Mouse (Mus musculus) liver, embryonic 16.5 days (tissue): ENCODE measurements at regions not wholly inside any gene's neighbourhood (a gene's known extent, or its start where the extent isn't known, plus 50 kb on each side); places are given as distances from the start of the nearest gene placed in this dataset.

Experiments
- ATAC-seq: fragments of 200-750 bp; cut with Nextera tagmentation; 2 replicates; pipeline ENCODE4 v1.8.0; 2017; ENCODE audit warnings: low read depth, mild to moderate bottlenecking, moderate number of reproducible peaks, moderate library complexity
- H3K27ac ChIP-seq: fragments of 300-500 bp; sonication (generic); 2 replicates; pipeline ENCODE4 v1.5.1; 2014; ENCODE audit warnings: mild to moderate bottlenecking, low read length
- H3K27me3 ChIP-seq: fragments of 300-500 bp; sonication (generic); 2 replicates; pipeline ENCODE4 v1.6.1; 2014; ENCODE audit warnings: low read depth, low read length, mixed read lengths; ENCODE audit not compliant: control insufficient read depth, insufficient read depth
- H3K36me3 ChIP-seq: fragments of 300-500 bp; sonication (generic); 2 replicates; pipeline ENCODE4 v1.6.1; 2014; ENCODE audit warnings: mild to moderate bottlenecking; ENCODE audit not compliant: control insufficient read depth, insufficient read depth
- H3K4me1 ChIP-seq: fragments of 300-500 bp; sonication (generic); 2 replicates; pipeline ENCODE4 v1.6.1; 2014; ENCODE audit warnings: low read depth, low read length, mixed read lengths; ENCODE audit not compliant: control insufficient read depth
- H3K4me2 ChIP-seq: fragments of 300-500 bp; sonication (generic); 2 replicates; pipeline ENCODE4 v1.6.1; 2014; ENCODE audit warnings: low read depth, low read length, mixed read lengths
- H3K4me3 ChIP-seq: fragments of 300-500 bp; sonication (generic); 2 replicates; pipeline ENCODE4 v1.5.1; 2014; ENCODE audit warnings: low read depth, mild to moderate bottlenecking, low read length
- H3K9ac ChIP-seq: fragments of 300-500 bp; sonication (generic); 2 replicates; pipeline ENCODE4 v1.6.1; 2014; ENCODE audit warnings: low read depth, low read length
- H3K9me3 ChIP-seq: fragments of 300-500 bp; sonication (generic); replicated peaks from 2 replicates; pipeline ENCODE4 v1.6.1; 2016; ENCODE audit warnings: low read length; ENCODE audit not compliant: control insufficient read depth
- WGBS: fragments of 180-500 bp; shearing (Covaris S2); extraction: QIAGEN DNeasy Blood & Tissue Kit; methylation state at CpG from one replicate; pipeline ENCODE4 v1.1.7; 2014; ENCODE audit not compliant: insufficient replicate concordance; 5-methylcytosine and 5-hydroxymethylcytosine counted together

DNA sequence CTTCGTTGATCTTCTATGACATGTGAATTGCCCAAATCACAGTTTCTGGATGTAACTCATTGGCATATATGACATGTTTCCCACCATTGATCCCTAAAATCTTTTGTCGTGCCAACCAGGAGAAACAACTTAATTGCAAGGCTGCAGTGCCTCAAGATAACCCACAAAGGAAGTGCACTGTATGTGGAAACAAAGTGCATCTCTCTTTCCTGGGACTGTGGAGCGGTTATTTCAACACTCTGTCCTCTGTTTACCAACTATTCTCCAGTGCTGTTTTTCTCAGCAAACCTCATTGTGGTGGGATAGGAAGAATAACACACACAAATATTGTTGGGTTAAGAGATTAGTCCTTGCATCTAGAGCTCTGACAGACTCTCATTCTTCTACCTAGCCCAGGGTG lies 119.8 kb upstream of the Ankrd55 start:
- Histone ChIP-seq H3K9me3 (no peaks in the 10 kb centered on the region), H3K27ac (no peak overlapping the region), H3K4me3 (no peak overlapping the region), H3K9ac (no peak overlapping the region), H3K4me2 (no peak overlapping the region), H3K4me1 (no peaks in the 10 kb centered on the region), H3K27me3 (no peaks in the 10 kb centered on the region), H3K36me3 (no peaks in the 10 kb centered on the region)
- WGBS, result 36% methylated on average over 3 of the region's 3 CpGs
- no peak for ATAC-seq

DNA sequence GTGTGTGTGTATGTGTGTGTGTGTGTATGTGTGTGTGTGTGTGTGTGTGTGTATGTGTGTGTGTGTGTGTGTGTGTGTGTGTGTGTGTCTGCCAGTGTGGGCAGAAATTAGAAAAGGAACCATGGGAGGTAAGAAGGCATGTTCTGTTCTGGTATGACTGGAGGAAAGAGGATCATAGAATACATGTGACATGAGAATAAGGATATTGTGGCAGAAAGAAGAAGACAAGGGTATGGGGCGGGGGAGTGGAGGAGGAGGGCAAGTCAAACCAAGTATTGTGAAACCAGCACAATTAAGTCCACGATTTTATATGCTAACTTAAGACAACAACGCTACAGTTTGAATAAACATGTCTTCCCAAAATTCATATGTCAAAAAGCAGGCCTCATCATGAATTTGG lies 117.4 kb upstream of the Ankrd55 start:
- WGBS, result 64% methylated on average over 3 of the region's 3 CpGs
- no peak overlapping the region for H3K27ac ChIP-seq
- no peaks in the 10 kb centered on the region for H3K4me1 ChIP-seq
- no peaks in the 10 kb centered on the region for H3K27me3 ChIP-seq
- no peak for ATAC-seq
- H3K9me3 ChIP-seq, result no peaks in the 10 kb centered on the region
- H3K4me2 ChIP-seq, result no peak overlapping the region
- no peaks in the 10 kb centered on the region for H3K36me3 ChIP-seq
- H3K9ac ChIP-seq, result no peak overlapping the region
- H3K4me3 ChIP-seq, result no peak overlapping the region

DNA sequence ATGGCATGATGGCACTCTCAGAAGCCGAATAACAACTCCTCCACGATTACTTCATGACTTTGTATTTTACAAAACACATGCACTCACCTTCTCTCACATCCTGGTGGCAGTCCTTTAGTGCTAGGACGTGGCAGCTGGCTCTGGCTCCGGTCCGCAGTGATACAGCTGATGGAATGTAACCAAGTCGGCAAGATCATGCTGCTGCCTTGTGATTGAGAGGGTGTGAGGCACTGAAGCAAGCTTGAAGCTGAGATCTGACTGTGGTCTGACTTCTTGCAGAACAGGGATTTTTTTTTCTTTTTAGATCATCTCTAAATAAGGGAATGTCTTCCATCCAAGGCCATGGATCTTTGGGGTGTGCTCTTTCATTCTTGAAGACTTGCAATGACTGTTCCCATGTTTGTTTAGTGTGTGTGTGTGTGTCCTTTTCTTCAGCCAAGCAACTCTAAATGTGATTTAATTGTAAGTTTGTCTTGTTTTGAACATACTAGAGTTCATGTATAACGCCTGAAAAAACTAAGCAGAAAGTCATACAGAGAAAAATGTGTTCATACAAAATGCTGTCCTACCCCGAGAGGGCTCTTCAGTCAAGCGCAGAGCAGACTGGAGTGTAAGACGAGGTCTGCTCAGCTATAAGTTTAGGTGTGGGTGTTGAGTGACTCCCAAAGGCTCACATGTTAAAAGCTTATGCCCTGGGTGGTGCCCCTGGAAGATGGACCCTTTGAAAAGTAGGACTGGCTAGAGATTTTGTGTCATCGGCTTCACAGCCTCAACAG lies 116.1 kb upstream of the Ankrd55 start:
- Histone ChIP-seq H3K27ac (no peak overlapping the region), H3K36me3 (no peaks in the 10 kb centered on the region), H3K4me1 (no peaks in the 10 kb centered on the region), H3K27me3 (no peaks in the 10 kb centered on the region), H3K9me3 (no peaks in the 10 kb centered on the region), H3K4me3 (no peak overlapping the region), H3K9ac (no peak overlapping the region), H3K4me2 (no peak overlapping the region)
- WGBS, result 64% methylated on average over 11 of the region's 11 CpGs
- ATAC-seq, result no peak

DNA sequence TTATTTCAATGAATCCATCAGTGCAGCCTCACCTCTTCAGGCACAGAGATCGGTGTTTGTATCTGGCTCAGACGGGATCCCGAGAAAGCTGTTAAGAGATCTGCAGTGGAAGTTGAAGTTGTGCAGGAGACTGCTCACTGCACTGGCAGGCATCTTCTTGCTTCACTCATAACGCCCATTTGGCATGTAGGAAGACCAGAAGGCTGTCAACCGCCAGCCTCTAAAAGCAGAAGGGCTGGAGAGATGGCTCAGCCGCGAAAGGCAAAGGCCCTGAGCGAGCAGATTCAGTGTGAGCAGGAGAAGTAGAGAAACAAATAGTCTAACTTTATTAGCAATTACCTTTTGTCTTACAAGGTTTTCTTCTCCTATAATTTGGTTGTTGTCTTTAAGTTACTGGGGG lies 114.3 kb upstream of the Ankrd55 start:
- ATAC-seq, result no peak
- Histone ChIP-seq H3K9me3 (no peaks in the 10 kb centered on the region), H3K4me1 (no peaks in the 10 kb centered on the region), H3K4me2 (no peak overlapping the region), H3K4me3 (no peak overlapping the region), H3K36me3 (no peaks in the 10 kb centered on the region), H3K9ac (no peak overlapping the region), H3K27ac (no peak overlapping the region), H3K27me3 (no peaks in the 10 kb centered on the region)
- 67% methylated on average over 8 of the region's 8 CpGs for WGBS

DNA sequence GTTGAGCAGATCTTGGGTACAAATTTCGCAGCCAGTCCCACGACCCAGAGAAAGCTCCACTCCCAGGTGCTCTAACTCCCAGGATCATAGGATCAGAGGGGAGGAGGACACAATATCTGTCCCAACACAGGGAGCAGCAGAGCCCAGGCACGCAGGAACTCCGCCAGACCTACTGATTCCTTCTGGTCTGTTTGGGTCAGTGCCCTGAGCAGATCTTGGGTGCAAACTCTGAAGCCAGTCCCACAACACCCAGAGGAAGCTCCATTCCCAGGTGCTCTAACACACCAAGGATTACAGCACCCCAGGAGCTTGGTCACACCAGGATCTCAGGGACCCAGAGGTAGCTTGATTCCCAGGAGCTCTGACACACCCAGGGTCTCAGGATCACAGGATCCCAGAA lies 110.2 kb upstream of the Ankrd55 start:
- no peaks in the 10 kb centered on the region for H3K9me3 ChIP-seq
- no peak overlapping the region for H3K27ac ChIP-seq
- H3K27me3 ChIP-seq, result no peaks in the 10 kb centered on the region
- no peaks in the 10 kb centered on the region for H3K36me3 ChIP-seq
- H3K9ac ChIP-seq, result no peak overlapping the region
- 71% methylated on average over 4 of the region's 4 CpGs for WGBS
- no peak overlapping the region for H3K4me3 ChIP-seq
- H3K4me1 ChIP-seq, result no peaks in the 10 kb centered on the region
- ATAC-seq, result no peak
- H3K4me2 ChIP-seq, result no peak overlapping the region

DNA sequence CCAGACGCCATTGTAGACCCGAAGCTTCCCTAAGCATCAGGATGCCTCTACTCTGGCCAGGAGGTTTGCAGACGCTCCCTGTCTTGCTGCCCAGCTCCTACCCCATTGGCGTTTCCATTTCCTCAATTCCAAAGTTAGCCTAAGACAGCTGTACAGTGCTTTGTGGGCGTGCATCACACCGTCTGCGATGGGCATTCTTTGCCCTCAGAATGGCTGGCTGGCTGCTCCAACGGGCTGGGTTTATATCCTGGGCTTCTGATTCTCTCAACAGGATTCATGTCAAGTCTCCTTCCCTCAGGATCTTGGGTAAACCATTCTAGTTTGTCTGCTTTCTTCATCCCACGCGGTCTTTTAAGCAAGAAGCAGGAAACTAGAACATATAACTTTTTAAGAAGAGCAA lies 104.3 kb upstream of the Ankrd55 start:
- Histone ChIP-seq H3K27ac (no peak overlapping the region), H3K4me2 (no peak overlapping the region), H3K4me3 (no peak overlapping the region), H3K4me1 (no peaks in the 10 kb centered on the region), H3K9ac (no peak overlapping the region), H3K27me3 (no peaks in the 10 kb centered on the region), H3K9me3 (no peaks in the 10 kb centered on the region), H3K36me3 (no peaks in the 10 kb centered on the region)
- 68% methylated on average over 10 of the region's 10 CpGs for WGBS
- no peak for ATAC-seq

DNA sequence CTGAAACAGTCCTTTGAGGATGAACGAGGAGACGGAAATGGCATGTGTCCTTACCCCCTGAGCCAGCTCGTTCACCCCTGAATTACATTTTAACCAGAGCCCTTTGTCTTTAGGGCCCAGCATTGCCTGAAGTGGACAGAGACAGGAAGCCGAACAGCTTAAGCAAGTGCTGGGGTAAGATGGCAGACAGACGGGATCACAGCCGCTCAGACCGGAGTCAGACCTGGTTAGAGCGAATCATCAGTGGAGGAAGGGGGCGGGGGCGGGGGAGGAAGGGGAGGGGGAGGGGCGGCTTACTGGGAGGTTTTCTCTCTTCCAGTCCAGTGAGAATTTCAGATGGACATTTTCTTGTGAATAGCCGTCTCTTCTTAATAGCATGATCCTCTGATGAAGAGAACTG lies 103.1 kb upstream of the Ankrd55 start:
- Histone ChIP-seq H3K4me2 (no peak overlapping the region), H3K27ac (no peak overlapping the region), H3K36me3 (no peaks in the 10 kb centered on the region), H3K9ac (no peak overlapping the region), H3K9me3 (no peaks in the 10 kb centered on the region), H3K27me3 (no peaks in the 10 kb centered on the region), H3K4me1 (no peaks in the 10 kb centered on the region), H3K4me3 (no peak overlapping the region)
- no peak for ATAC-seq
- WGBS, result 31% methylated on average over 12 of the region's 12 CpGs

DNA sequence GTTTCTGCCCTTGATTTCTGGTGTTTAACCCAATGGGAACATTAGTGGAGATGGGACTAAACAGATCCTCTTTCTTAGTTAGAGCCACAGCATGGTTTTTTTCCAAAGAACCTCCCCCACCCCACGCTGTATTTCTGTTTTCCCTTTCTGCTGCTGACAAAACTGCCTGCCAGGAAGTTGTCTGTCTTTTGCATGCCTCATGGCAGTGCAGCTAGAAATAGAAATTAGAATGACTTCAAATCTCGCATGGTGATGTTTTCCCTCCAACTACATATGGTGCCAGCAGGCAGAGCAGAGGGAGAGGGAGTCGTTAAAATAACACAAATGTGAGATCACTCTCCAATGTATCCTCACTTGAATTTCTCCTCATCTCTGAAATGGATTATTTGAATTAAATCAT lies 101.0 kb upstream of the Ankrd55 start:
- Histone ChIP-seq H3K4me2 (no peak overlapping the region), H3K9ac (no peak overlapping the region), H3K9me3 (no peaks in the 10 kb centered on the region), H3K4me1 (no peaks in the 10 kb centered on the region), H3K27me3 (no peaks in the 10 kb centered on the region), H3K27ac (no peak overlapping the region), H3K36me3 (no peaks in the 10 kb centered on the region), H3K4me3 (no peak overlapping the region)
- WGBS, result 32% methylated on average over 3 of the region's 3 CpGs
- no peak for ATAC-seq

DNA sequence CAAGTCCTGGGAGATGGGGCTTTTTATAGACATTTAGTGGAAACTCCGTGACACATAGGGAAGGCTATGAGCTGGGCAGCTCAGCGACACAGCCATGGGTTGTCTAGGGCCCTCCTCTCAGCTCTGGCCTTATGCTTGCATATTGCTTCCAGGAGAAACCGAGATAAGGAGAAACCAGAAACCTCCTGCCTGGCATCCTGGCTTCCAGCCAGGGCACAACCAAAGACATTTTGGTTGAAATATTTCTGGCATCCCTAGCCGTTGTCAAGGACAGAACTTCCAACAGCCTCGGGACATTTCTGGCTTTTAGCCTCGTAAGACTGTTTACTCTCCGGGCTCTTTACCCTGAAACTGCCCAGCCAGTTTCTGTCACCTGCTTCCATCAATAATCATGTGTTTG lies 99.9 kb upstream of the Ankrd55 start:
- Histone ChIP-seq H3K9me3 (no peaks in the 10 kb centered on the region), H3K9ac (no peak overlapping the region), H3K4me2 (no peak overlapping the region), H3K27ac (no peak overlapping the region), H3K36me3 (no peaks in the 10 kb centered on the region), H3K27me3 (no peaks in the 10 kb centered on the region), H3K4me1 (no peaks in the 10 kb centered on the region), H3K4me3 (no peak overlapping the region)
- ATAC-seq, result no peak
- 60% methylated on average over 7 of the region's 7 CpGs for WGBS
